ENCODE assay signal across 20 mouse cellular contexts in genomic region chr11:37367971-37368370, GRCm38 (mm10).
DNase-seq lines count a peak whose midpoint lies in the region; ATAC-seq and TF ChIP-seq lines count a peak whose summit lies in the region.
"Had no signal": no experiment of that assay in that cellular context is flagged by ENCODE, and none has a peak within 500 bp of the region (broad histone marks: within the 10 kb centered on the region; RNA-seq: fewer than 3 reads in every experiment).

No protein-coding gene starts in this region.

- no peak for ATAC-seq in kidney, embryonic 15.5 days (replicated peaks; ENCODE audit: low FRiP score)
- no peak for ATAC-seq in midbrain, embryonic 14.5 days (ENCODE audit: low FRiP score, low TSS enrichment)
- ATAC-seq in midbrain, embryonic 13.5 days = no peak
- ATAC-seq: activated CD4-positive, CD25-positive, alpha-beta regulatory T cell, adult 4 months; forebrain, embryonic 13.5 days; forebrain, embryonic 15.5 days; forebrain, postnatal 0 days; Patski had no signal

- DNase-seq in kidney, adult 2 months = peak; percentile 9
- peak; percentile 50 for DNase-seq in midbrain, embryonic 14.5 days
- peak; percentile 47 for DNase-seq in brain, embryonic 14.5 days (ENCODE audit: low read depth)
- DNase-seq in retina, postnatal 1 day = no peak
- DNase-seq: adrenal gland, adult 8-10 months; adrenal gland, postnatal 14 days; adrenal gland, postnatal 36 days; cerebellum, adult 11 months; cerebellum, adult 18-20 months; cerebellum, adult 8-10 months; cerebellum, adult 9-11 months; cerebellum, postnatal 25 days; forebrain, postnatal 0 days had no signal

- no peak overlapping the region for H3K4me2 ChIP-seq in kidney, embryonic 15.5 days
- H3K4me2 ChIP-seq in midbrain, embryonic 14.5 days (ENCODE audit: low read length) = no peak overlapping the region
- no peak overlapping the region for H3K4me2 ChIP-seq in midbrain, embryonic 13.5 days (replicated peaks)
- H3K4me2 ChIP-seq: embryonic facial prominence, embryonic 13.5 days; forebrain, embryonic 13.5 days; forebrain, embryonic 15.5 days had no signal

- TF ChIP-seq POLR2A in kidney, adult 2 months (IDR thresholded peaks at IDR 0.05; ENCODE audit: low read depth, low read length) = no peak
- TF ChIP-seq POLR2A in brain, embryonic 14.5 days (IDR thresholded peaks at IDR 0.05; ENCODE audit: borderline replicate concordance, extremely low read depth, insufficient read depth, insufficient read length, poor library complexity, severe bottlenecking) = no peak

- H3K27ac ChIP-seq in kidney, adult 2 months (ENCODE audit: insufficient read depth, low read depth, low read length) = no peak overlapping the region
- H3K27ac ChIP-seq in kidney, embryonic 15.5 days = no peak overlapping the region
- H3K27ac ChIP-seq in midbrain, embryonic 14.5 days (replicated peaks; ENCODE audit: low read depth, low read length) = no peak overlapping the region
- H3K27ac ChIP-seq in midbrain, embryonic 13.5 days = no peak overlapping the region
- H3K27ac ChIP-seq: embryonic facial prominence, embryonic 13.5 days; forebrain, embryonic 13.5 days; forebrain, embryonic 15.5 days had no signal

- H3K9ac ChIP-seq in kidney, embryonic 15.5 days = no peak overlapping the region
- no peak overlapping the region for H3K9ac ChIP-seq in midbrain, embryonic 14.5 days (replicated peaks; ENCODE audit: low read length)
- H3K9ac ChIP-seq in midbrain, embryonic 13.5 days (replicated peaks) = no peak overlapping the region
- H3K9ac ChIP-seq: embryonic facial prominence, embryonic 13.5 days; forebrain, embryonic 13.5 days; forebrain, embryonic 15.5 days; forebrain, postnatal 0 days had no signal

- no peak overlapping the region for H3K4me3 ChIP-seq in kidney, adult 2 months (ENCODE audit: insufficient read depth, low read depth, low read length)
- no peak overlapping the region for H3K4me3 ChIP-seq in kidney, embryonic 15.5 days (replicated peaks)
- no peak overlapping the region for H3K4me3 ChIP-seq in midbrain, embryonic 14.5 days (replicated peaks; ENCODE audit: low read depth, low read length)
- H3K4me3 ChIP-seq in midbrain, embryonic 13.5 days (replicated peaks) = no peak overlapping the region
- H3K4me3 ChIP-seq: embryonic facial prominence, embryonic 13.5 days; forebrain, embryonic 13.5 days; forebrain, embryonic 15.5 days had no signal

- 36% methylated on average over 1 of the region's 1 CpGs for WGBS in kidney, adult 2 months
- WGBS in kidney, embryonic 15.5 days = 66% methylated on average over 1 of the region's 1 CpGs
- WGBS in midbrain, embryonic 14.5 days = 47% methylated on average over 1 of the region's 1 CpGs
- WGBS in midbrain, embryonic 13.5 days = 61% methylated on average over 1 of the region's 1 CpGs

- H3K36me3 ChIP-seq in kidney, adult 2 months (ENCODE audit: control insufficient read depth, insufficient read depth, low read length) = no peaks in the 10 kb centered on the region
- no peaks in the 10 kb centered on the region for H3K36me3 ChIP-seq in kidney, embryonic 15.5 days
- H3K36me3 ChIP-seq in midbrain, embryonic 14.5 days (ENCODE audit: control insufficient read depth, insufficient read depth, low read length) = no peaks in the 10 kb centered on the region
- no peaks in the 10 kb centered on the region for H3K36me3 ChIP-seq in midbrain, embryonic 13.5 days
- H3K36me3 ChIP-seq: embryonic facial prominence, embryonic 13.5 days; forebrain, embryonic 15.5 days had no signal

- H3K9me3 ChIP-seq in kidney, embryonic 15.5 days (replicated peaks) = no peaks in the 10 kb centered on the region
- H3K9me3 ChIP-seq in midbrain, embryonic 14.5 days (ENCODE audit: control insufficient read depth, low read length) = no peaks in the 10 kb centered on the region
- H3K9me3 ChIP-seq in midbrain, embryonic 13.5 days = no peaks in the 10 kb centered on the region
- H3K9me3 ChIP-seq: embryonic facial prominence, embryonic 13.5 days; forebrain, embryonic 13.5 days; forebrain, embryonic 15.5 days had no signal

- TF ChIP-seq CTCF in kidney, adult 2 months (conservative IDR thresholded peaks at IDR 0.05; ENCODE audit: insufficient read depth, insufficient read length, low read depth, low read length) = no peak
- TF ChIP-seq CTCF in brain, embryonic 14.5 days (IDR thresholded peaks at IDR 0.05; ENCODE audit: borderline replicate concordance, extremely low read depth, insufficient read depth, insufficient read length) = no peak

- no peaks in the 10 kb centered on the region for H3K4me1 ChIP-seq in kidney, adult 2 months (ENCODE audit: control insufficient read depth, insufficient read depth, low read length)
- no peaks in the 10 kb centered on the region for H3K4me1 ChIP-seq in kidney, embryonic 15.5 days
- H3K4me1 ChIP-seq in midbrain, embryonic 14.5 days (ENCODE audit: control insufficient read depth, insufficient read depth, low read length) = no peaks in the 10 kb centered on the region
- no peaks in the 10 kb centered on the region for H3K4me1 ChIP-seq in midbrain, embryonic 13.5 days (replicated peaks)
- H3K4me1 ChIP-seq: embryonic facial prominence, embryonic 13.5 days; forebrain, embryonic 13.5 days; forebrain, embryonic 15.5 days had no signal

- no peaks in the 10 kb centered on the region for H3K27me3 ChIP-seq in kidney, adult 2 months (replicated peaks; ENCODE audit: control insufficient read depth, insufficient read depth, low read length)
- no peaks in the 10 kb centered on the region for H3K27me3 ChIP-seq in kidney, embryonic 15.5 days
- no peaks in the 10 kb centered on the region for H3K27me3 ChIP-seq in midbrain, embryonic 14.5 days (ENCODE audit: control insufficient read depth, insufficient read depth, low read length)
- H3K27me3 ChIP-seq in midbrain, embryonic 13.5 days = no peaks in the 10 kb centered on the region
- H3K27me3 ChIP-seq: embryonic facial prominence, embryonic 13.5 days; forebrain, embryonic 13.5 days; forebrain, embryonic 15.5 days; Patski had no signal
